Mouse (Mus musculus) frontal cortex, postnatal 10 days (tissue): ENCODE measurements around the gene Emp1.

ENCODE experiments used
- DNase-seq, 2 experiments: peaks; one replicate each; pipeline ENCODE4 v3.0.0; 2022; ENCODE audit warnings: low spot score in 2 of 2, mixed read lengths in 1 of 2

The Emp1 gene

DNA sequence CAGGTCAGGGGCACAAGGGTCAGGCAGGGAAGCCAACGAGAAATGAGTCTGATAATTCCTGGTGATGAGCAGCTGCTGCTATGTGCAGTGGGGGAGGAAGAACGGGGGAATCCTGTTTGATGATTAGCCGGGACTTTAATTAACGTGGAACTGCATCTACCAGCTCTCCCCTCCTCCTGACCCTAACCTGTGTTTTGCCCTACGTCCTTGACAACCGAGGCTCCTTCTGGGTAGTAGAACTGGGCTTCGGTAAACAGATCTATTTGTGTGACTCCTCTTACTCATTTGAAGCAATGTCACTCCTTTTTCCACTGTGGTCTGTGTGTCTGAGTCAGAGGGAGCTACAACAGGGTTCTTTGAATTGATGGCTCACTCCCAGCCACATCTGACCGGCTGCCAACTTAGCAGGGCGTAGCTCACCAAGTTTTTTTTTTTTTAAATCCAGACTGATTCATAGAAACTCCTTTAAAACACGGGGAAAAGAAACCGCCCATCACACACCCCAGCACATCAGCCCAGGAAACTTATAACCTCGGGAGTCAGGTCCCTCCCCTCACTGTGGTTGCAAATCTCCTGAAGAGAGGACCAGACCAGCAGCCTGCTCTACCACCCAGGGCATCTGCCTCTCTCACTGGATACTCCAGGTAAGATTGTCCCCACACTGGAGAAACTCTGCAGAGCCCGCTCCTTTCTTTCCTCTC is at the start of gene Emp1:
Gene Emp1, plus strand, starts transcription at position 87 of the 701 bp plus-strand sequence.
- peak; percentile 25 to 39 for DNase-seq

DNA sequence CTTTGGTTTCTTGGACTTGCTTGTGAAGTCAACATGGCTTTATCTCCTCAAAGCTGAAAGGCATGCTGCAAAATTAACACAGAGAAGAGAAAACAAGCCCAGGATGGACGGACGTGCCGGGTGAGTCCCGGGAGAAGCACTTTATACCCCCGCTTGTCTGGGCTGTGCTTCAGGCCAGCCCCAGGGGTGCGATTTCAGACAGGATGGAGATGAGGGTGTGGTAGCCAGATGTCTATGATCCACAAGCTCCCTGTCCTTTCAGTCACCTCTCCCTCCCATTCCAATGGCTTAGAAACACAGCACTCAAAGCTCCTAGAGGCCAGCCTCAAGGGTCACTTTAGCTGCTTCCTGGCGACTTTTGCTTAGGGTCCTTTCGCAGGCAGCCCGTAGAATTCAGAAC is 48.4 kb upstream of the Emp1 start:
- no peak for DNase-seq

DNA sequence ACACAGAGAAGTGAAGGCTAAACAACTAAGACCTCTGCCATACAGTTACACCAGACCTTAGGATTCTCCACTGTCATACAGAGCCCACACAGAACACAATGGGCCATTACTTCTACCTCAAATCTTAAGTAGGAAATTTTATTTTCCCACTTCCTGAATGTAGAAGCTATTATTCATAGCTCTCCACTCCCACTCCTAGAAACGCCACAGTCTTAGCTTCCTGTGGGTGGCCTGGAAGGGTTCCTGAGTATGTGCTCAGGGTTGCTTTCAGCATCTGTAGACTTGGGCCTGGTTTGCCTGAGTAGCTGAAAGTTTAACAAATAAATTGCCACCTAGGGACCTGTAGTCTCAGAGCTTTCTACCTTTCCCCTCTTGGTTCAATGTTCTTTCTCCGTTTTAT is 46.2 kb upstream of the Emp1 start:
- DNase-seq: no peak

DNA sequence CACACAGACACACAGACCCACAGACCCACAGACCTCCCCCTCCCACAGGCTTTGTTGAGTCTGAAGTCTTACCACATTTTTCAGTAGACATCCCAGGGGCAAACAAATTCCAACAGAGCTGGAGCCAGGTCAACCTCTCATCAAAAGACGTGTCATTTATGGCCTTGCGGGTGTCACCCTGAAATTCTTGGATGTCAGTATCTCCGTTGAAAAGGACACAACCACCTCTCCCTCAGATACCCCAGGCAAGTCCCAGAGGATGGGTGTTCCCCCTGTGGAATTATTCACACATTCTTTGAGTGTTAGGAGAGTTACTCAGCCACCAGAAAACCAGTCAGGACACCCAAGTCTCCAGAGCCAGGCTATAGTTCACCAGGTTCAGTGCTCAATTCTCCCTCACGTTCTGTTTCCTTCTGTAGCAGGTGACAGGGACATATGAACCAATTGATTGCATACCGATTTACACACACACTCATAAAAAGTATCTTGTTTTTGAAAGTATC is 42.9 kb upstream of the Emp1 start:
- no peak for DNase-seq

DNA sequence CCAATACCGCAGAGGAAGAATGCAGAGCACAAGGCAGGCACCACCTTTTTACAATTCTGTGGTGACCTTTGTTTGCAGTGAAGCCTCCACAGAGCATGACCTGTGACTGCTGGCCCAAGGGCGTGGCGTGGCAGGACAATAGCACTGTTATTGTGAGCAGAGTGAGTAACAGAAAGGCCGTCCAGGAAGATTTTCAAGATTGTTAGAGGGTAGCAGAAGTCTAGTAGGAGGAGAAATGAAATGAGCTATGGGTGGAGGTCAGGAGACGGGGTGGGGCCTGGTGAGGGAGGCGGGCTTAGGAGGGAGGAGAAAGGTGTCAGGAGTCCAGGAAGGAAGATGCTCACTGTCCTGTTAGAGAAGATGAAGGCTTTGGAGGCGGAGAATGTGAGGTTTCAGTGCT is 39.6 kb upstream of the Emp1 start:
- DNase-seq: no peak

DNA sequence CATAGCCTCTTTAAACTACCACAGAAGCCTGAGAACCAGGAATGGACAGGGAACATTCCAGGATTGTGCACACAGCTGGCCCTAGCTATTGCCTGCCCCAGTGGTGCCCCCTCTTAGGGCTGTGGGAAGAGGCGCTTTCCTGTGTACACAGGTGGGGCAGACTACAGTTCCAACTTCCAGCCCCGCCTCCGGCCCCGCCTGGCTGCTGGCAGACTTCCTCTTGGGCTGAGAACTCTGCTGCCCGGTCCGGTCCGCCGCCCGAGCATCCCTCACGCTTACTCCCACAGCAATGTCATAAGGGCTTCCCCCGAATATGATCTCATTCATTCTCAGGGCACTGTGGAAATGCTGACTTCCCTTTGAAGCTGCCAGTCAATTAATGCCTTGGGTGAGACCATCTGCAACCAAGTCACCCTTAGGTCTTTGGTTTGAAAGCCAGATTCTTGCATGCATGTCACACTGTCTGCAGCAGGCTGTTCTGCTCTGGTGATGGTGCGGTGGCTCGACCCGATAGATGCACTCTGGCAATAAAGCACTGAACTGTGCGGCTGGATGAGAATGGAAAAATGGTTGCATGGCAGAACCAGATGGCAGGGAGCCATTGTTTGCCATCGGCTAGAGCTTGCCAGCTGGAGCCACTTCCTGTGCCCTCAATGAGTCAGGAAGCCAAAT is 38.9 kb upstream of the Emp1 start:
- DNase-seq: no peak

DNA sequence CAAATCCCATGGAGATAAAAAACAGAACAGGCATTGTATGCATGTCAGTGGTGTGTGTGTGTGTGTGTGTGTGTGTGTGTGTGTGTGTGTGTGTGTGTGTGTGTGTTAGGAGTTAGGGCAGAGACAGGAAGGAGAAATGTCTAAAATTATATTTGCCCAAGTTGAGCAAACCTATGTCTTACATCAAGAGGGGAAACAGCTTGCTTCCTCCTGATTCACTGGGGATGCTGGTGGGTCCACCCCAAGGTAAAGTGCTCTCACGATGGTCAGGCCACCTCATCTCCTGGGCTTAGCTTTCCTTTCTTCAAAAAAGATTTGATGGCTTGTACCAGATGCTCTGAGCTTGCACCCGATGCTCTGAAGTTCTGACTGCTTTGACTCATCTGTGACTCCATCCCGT is 38.2 kb upstream of the Emp1 start:
- no peak for DNase-seq

DNA sequence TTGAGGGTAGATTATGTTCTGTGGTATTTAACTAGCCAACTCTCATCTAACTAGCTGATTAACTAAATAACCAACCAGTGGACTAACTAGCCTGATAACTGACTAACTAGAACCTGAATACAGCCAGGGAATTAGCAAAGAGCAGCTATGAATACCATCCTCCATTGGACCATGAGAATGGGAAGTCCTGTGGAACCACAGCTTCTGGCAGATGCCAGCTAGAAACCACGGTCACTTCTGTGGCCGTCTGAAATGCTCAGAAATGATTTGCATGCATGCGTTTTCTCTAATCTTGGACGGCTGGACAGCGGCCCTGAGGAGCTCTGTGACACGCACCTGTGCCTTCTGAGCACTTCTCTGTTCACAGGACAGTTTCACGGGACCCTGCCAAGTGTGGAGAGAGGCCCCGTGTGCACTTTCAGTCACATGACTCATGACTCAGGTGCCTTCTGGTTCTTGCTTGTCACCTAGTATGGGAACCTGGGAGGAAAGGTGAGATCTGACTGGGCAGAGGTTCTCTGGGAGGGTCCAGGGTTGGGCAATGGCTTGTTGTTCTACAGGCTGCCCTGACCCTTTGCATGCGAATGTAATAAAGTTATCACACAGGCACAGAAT is 37.6 kb upstream of the Emp1 start:
- DNase-seq: no peak

DNA sequence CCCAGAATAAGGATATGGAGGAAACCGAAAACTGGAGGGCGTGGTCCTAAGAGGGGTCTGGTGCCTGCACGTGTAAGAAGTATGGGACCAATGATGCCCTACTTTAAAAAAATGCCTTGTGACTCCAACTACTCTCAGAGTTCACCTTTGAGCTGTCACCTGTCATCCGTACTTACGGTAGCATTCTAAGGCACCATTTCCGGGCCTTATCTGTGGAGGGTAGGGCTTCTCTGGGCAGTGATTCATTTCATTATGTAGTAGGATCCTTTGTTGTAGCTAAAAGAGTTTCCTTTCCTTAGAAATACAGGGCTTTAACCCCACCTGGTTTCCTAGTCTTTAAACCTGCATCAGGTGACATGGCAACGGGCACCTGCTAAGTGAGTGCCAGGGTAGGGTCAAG is 35.5 kb upstream of the Emp1 start:
- DNase-seq: no peak

DNA sequence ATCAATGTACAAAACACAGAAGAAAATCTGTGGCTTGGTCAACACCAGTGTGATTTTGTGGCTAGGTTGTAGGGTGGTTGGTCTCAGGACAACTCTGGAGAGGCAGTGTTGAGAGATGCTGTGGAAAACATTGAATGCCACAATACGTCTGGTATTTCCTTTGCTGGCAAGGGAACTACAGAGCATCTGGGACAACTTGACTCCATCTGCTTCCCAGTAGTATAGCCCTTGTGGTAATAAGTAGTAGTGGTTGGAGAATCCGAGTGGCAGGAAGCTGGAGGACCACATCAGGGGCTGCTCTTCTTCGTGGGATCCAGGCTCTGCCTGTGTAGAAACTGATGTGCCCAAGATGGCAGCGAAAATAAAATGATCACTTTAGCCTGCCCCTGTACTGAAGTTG is 30.4 kb upstream of the Emp1 start:
- no peak for DNase-seq

DNA sequence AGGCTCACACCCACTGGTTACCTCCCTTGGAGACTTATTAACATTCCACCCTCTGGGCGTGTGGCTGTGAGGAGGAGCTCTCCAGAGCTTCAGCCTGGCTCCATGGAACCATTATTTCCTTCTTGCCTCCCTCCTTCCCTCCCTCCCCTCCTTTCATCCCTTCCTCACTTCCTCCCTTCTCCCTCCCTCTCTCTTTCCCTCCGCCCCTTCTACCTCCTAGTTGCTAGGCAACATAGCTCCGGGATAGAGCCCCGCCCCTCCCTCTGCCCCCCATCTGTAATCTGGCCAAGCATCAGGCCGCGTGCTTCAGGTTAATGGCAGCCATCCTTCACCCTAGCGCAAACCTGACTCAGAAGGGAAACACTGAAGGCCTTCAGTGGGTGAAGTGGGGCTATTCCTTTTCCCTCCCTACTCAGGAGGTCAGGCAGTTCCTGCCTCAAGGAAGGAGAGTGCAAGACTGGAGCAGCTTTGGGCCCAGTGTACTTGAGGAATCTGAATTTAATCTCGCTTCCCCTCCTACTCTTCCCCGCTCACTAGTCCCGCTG is 29.5 kb upstream of the Emp1 start:
- no peak for DNase-seq

DNA sequence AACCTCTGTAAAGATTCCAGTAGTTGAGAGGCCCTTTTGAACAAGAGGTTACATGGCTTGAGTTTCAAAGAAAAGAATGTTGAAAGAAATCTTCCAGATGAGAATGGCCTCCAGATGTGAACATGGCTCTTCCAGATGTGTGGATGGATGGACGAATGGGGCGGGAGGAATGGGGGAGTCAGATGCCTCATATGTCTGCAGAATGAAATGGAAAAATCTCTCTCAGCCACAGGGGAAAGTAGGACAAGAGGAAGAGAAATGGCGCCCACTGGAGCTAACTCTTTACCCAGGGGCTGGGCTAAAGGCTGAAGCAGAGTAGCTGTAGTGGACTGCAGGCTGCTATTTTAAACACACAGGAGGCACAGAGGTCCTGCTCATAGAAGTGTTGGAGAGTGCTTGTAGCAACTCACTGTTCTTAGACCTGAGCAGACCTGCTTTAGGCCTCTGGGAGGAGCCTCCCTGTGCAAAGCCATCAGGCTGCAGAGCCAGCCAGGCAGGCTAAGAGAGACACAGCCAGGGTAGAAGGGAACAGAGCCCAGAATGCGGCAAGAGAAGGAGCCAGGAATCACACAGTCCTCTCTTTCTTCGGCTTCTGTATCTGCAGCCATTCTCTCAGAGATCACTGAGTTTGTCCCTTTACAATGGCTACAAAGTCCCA is 28.2 kb upstream of the Emp1 start:
- DNase-seq: no peak

DNA sequence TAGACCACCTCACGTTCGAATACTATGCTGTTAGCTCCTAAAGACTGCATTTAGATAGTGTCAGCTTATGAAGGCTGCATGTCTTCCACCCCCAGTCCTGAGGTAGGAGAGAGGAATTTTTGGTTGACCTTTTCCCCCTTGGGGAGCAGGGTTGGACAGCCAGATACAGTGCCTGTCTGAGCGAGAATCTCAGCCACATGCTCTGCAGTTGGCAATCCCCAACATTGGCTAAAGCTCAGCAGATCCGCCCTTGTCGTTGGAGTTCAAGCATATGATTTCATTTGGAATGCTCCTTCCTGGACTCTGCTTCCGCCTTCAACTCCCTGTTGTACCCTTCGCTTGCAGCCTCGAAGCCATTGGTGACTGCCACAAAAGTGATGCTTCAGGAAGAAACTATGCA is 26.0 kb upstream of the Emp1 start:
- no peak for DNase-seq

DNA sequence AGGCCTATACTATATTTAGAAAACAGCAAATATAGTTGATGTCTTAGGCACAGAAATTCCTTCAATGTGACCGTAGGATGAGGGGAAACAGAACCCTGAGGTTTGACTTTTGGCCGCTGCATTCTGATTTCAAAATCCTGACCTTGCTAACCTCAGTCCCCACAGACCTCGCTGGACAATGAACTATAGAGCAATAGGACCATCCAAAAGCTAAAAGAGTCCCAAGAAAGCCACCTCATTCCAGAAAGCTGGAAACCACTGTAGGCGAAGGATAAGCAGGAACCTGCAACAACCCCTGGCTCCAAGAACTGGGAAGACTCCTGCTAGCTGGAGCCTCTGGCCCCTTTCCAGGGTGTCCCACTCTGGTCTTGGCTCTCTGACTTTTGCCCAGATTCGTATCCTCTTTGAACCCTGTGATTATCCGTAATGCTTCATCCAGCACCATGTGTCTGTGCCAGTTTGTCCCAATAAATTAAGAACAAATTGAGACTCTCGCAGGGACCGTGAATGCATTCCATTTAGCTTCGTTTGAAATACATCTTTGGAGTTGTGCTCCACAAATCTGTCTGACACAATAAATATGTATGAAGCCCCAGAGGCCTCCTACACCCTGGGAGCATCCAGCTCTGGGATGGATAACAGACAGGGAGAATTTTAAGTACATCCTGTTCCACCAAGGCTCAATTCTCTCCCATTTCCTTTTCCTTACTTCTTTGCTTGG is 21.8 kb upstream of the Emp1 start:
- DNase-seq: no peak

DNA sequence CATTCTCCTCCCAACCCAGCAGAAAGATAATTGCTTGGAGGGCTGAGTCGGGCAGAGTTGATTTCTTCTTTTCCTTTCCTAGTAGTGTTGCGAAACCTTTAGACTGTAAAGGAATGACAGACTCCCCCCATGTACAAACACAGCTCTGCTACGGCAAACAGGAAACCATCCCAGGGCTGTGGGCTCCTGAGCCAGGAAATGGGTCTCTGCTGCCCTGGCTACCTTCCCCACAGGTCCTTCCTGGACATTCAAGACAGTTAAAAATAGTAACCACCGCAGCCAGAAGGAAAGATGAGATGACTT is 21.3 kb upstream of the Emp1 start:
- DNase-seq: no peak

DNA sequence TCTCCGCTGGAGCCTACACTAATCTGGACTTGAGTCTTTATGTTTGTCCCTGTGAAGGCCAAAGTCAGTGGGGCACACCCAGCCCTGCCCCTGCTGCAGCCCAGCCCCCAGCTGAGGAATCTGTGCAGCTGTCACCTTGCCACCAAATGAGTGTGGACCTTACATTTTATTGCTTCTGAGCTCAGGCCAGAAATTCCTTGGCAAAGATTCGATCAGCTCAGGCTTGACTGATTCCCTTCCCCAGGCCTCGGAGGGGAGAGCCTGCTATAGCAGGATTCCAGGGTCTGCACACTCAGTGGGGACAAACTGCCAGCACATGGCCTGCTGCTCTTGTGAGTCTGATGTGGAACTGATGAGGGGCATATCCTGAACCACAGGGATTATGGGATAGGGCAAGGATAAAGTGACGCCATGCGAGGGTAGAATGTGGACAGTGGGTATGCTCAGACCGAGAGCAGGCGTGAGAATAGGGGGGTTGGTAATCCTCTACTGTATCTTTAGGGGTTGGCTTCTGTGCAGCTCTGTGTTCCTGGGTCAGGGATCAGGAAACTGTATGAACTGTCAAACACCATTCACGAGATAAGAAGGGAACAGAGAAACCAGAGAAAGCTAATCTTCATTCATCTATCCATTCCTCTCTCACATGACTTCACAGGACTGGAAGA is 10.6 kb upstream of the Emp1 start:
- no peak for DNase-seq

DNA sequence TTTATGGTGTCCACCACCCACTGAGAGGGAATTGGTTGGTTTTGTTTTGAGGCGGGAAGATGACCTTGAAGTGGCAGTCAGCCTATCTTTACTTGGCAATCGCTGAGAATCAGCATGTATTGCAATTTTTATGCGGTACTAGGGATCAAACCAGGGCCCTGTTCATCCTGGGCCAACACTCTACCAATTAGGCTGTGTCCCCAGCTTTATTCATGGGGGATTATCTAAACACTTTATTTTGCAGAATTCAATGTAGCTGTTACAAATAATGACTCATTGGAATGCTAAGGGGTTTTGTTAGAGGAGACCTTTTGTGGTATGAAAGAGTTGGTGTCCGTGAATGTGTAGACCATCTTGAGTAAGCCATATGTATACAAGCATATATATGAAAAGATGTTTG is 9.8 kb upstream of the Emp1 start:
- no peak for DNase-seq

DNA sequence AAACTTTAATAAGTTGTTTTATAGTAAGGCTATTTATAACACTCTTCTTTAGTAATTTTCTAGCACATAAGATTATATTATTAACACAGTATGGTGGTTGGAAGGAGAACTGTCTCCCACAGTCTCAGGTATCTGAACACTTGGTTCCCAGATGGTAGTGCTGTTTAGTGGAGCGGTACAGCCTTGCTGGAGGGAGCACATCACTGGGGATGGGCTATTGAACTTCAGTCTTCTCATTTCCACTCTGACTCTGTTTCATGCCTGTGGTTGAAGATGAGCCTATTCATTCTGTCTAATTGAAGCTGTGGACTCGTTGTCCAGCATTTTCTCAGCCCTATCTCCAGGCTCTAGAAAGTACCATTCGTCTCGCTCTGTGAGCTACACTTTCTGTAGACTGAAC is 7.4 kb upstream of the Emp1 start:
- no peak for DNase-seq

DNA sequence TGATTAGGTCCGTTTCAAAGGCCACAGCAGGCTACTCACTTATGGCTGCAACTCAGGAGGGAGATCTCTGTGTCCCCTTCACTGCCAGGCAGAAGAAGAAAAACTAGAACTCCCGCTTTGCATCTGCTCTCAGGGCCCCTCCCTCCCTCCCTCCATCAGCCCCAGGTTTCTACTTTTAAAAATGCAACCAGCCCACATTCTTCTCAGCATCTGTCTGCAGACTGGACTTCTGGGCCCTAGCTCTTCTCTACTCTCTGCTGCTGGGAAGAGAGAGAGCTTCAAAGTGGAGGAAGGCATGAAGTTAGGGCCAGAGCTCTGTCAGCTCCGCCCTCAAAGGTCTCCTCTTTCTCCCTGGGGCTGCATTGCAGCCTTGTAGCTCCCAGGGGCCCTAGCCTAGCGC is 2.0 kb upstream of the Emp1 start:
- no peak for DNase-seq

DNA sequence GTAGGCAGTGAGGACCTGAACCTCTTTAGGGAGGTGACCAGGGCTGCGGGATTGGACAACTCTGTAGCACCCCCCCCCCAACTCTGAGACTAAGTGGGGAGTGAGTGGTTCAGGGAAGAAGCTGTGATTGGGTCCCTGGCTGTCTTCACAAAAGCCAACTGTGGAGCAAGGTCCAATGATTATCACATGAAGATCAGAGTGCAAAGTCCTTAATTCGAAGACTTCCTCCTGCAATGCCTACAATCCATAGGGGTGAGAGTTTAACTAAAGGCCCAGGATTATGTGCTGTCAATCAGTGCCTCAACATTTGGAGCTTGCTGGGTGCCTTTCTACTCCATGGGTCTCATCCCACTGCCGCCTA is 267 bp upstream of the Emp1 start:
- no peak for DNase-seq

DNA sequence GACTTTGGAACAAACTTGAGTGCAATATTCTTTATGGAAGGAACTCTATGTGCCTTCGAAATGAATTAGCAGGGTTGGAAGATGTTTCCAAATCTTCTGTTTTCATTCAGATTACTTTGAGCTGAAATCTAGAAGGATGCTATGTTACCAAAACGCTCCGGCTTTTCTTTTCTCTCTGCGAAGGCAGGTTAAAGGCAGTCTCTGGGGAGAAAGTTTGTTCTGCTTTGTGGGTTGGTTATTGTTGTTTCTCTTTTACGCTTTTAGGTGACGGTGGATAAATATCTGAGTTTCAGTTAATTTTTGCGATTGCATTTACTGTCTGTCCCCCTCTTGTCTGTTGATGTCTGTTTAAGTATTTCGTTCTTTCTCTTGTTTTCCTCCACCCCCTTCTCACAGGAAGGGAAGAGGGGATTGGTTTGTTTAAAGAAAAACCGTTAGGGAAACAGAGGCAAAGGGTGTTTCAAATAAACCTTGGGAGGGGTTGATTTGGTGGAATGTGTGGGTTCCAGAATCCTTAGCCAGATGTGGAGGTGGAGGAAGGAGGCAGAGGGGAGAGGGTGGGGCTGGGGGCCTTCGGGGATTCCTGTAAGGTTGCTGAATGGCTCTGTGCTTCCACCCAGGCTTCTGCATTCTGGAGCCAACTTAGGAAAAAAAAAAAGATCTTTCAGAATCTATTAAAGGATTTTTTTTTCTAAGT is 1.1 kb downstream of the Emp1 start:
- no peak for DNase-seq
